Mouse (Mus musculus): ENCODE measurements around the gene Zfp683. TPM values are rescaled to one million over a fixed set of nuclear protein-coding genes. Genes with fewer than 3 reads are reported as not detected.

Gene Zfp683
- polyA plus RNA-seq, 1 experiment from 2014 or later: not detected

- ATAC-seq (ENCODE audit: low read depth): no peak
- no peaks in the 10 kb centered on the region for H3K27me3 ChIP-seq (ENCODE audit: control insufficient read depth, insufficient read depth, low read length)
- no peaks in the 10 kb centered on the region for H3K36me3 ChIP-seq (ENCODE audit: control insufficient read depth, insufficient read depth, low read length)
- no peak overlapping the region for H3K9ac ChIP-seq (replicated peaks; ENCODE audit: low read depth, low read length)
- 44% methylated on average over 9 of the region's 9 CpGs for WGBS
- H3K9me3 ChIP-seq (ENCODE audit: control insufficient read depth, low read length): no peaks in the 10 kb centered on the region
- no peak overlapping the region for H3K4me2 ChIP-seq (ENCODE audit: low read depth, low read length)
- no peaks in the 10 kb centered on the region for H3K4me1 ChIP-seq (ENCODE audit: control insufficient read depth, insufficient read depth, low read length)
- H3K27ac ChIP-seq (ENCODE audit: low read depth, low read length): no peak overlapping the region
- H3K4me3 ChIP-seq (ENCODE audit: low read depth, low read length): no peak overlapping the region
These were observed 12.1 kb upstream of the Zfp683 start for GRCm38 (mm10) chr4:134041317-134042123.

GRCm38 (mm10) chr4:134043041-134043440, 10.6 kb upstream of the Zfp683 start:
- no peaks in the 10 kb centered on the region for H3K4me1 ChIP-seq (ENCODE audit: control insufficient read depth, insufficient read depth, low read length)
- H3K36me3 ChIP-seq (ENCODE audit: control insufficient read depth, insufficient read depth, low read length): no peaks in the 10 kb centered on the region
- no peak overlapping the region for H3K9ac ChIP-seq (replicated peaks; ENCODE audit: low read depth, low read length)
- no peaks in the 10 kb centered on the region for H3K9me3 ChIP-seq (ENCODE audit: control insufficient read depth, low read length)
- WGBS: 64% methylated on average over 2 of the region's 2 CpGs
- H3K27me3 ChIP-seq (ENCODE audit: control insufficient read depth, insufficient read depth, low read length): no peaks in the 10 kb centered on the region
- H3K4me2 ChIP-seq (ENCODE audit: low read depth, low read length): no peak overlapping the region
- H3K27ac ChIP-seq (ENCODE audit: low read depth, low read length): no peak overlapping the region
- ATAC-seq (ENCODE audit: low read depth): no peak
- no peak overlapping the region for H3K4me3 ChIP-seq (ENCODE audit: low read depth, low read length)

- no peak for ATAC-seq (ENCODE audit: low read depth)
- no peaks in the 10 kb centered on the region for H3K4me1 ChIP-seq (ENCODE audit: control insufficient read depth, insufficient read depth, low read length)
- H3K9me3 ChIP-seq (ENCODE audit: control insufficient read depth, low read length): no peaks in the 10 kb centered on the region
- H3K36me3 ChIP-seq (ENCODE audit: control insufficient read depth, insufficient read depth, low read length): no peaks in the 10 kb centered on the region
- H3K4me2 ChIP-seq (ENCODE audit: low read depth, low read length): no peak overlapping the region
- H3K4me3 ChIP-seq (ENCODE audit: low read depth, low read length): no peak overlapping the region
- 88% methylated on average over 5 of the region's 5 CpGs for WGBS
- no peaks in the 10 kb centered on the region for H3K27me3 ChIP-seq (ENCODE audit: control insufficient read depth, insufficient read depth, low read length)
- no peak overlapping the region for H3K9ac ChIP-seq (replicated peaks; ENCODE audit: low read depth, low read length)
- H3K27ac ChIP-seq (ENCODE audit: low read depth, low read length): no peak overlapping the region
These were observed 6.0 kb upstream of the Zfp683 start for GRCm38 (mm10) chr4:134047648-134048047.

- H3K4me1 ChIP-seq (ENCODE audit: control insufficient read depth, insufficient read depth, low read length): no peaks in the 10 kb centered on the region
- H3K9me3 ChIP-seq (ENCODE audit: control insufficient read depth, low read length): no peaks in the 10 kb centered on the region
- no peak overlapping the region for H3K27ac ChIP-seq (ENCODE audit: low read depth, low read length)
- no peaks in the 10 kb centered on the region for H3K36me3 ChIP-seq (ENCODE audit: control insufficient read depth, insufficient read depth, low read length)
- H3K4me2 ChIP-seq (ENCODE audit: low read depth, low read length): no peak overlapping the region
- no peaks in the 10 kb centered on the region for H3K27me3 ChIP-seq (ENCODE audit: control insufficient read depth, insufficient read depth, low read length)
- no peak for ATAC-seq (ENCODE audit: low read depth)
- no peak overlapping the region for H3K4me3 ChIP-seq (ENCODE audit: low read depth, low read length)
- H3K9ac ChIP-seq (replicated peaks; ENCODE audit: low read depth, low read length): no peak overlapping the region
- WGBS: 87% methylated on average over 5 of the region's 5 CpGs
These were observed 1.7 kb upstream of the Zfp683 start for GRCm38 (mm10) chr4:134051912-134052311.

GRCm38 (mm10) chr4:134052560-134052959, 1.1 kb upstream of the Zfp683 start:
- H3K4me2 ChIP-seq (ENCODE audit: low read depth, low read length): no peak overlapping the region
- no peaks in the 10 kb centered on the region for H3K9me3 ChIP-seq (ENCODE audit: control insufficient read depth, low read length)
- no peak overlapping the region for H3K9ac ChIP-seq (replicated peaks; ENCODE audit: low read depth, low read length)
- no peaks in the 10 kb centered on the region for H3K36me3 ChIP-seq (ENCODE audit: control insufficient read depth, insufficient read depth, low read length)
- no peak overlapping the region for H3K4me3 ChIP-seq (ENCODE audit: low read depth, low read length)
- ATAC-seq (ENCODE audit: low read depth): no peak
- no peak overlapping the region for H3K27ac ChIP-seq (ENCODE audit: low read depth, low read length)
- H3K27me3 ChIP-seq (ENCODE audit: control insufficient read depth, insufficient read depth, low read length): no peaks in the 10 kb centered on the region
- 18% methylated on average over 8 of the region's 8 CpGs for WGBS
- H3K4me1 ChIP-seq (ENCODE audit: control insufficient read depth, insufficient read depth, low read length): no peaks in the 10 kb centered on the region

- no peak for ATAC-seq (ENCODE audit: low read depth)
- WGBS: 29% methylated on average over 14 of the region's 14 CpGs
- no peak overlapping the region for H3K4me3 ChIP-seq (ENCODE audit: low read depth, low read length)
- no peak overlapping the region for H3K27ac ChIP-seq (ENCODE audit: low read depth, low read length)
- H3K36me3 ChIP-seq (ENCODE audit: control insufficient read depth, insufficient read depth, low read length): no peaks in the 10 kb centered on the region
- no peaks in the 10 kb centered on the region for H3K4me1 ChIP-seq (ENCODE audit: control insufficient read depth, insufficient read depth, low read length)
- no peaks in the 10 kb centered on the region for H3K9me3 ChIP-seq (ENCODE audit: control insufficient read depth, low read length)
- H3K4me2 ChIP-seq (ENCODE audit: low read depth, low read length): no peak overlapping the region
- no peak overlapping the region for H3K9ac ChIP-seq (replicated peaks; ENCODE audit: low read depth, low read length)
- no peaks in the 10 kb centered on the region for H3K27me3 ChIP-seq (ENCODE audit: control insufficient read depth, insufficient read depth, low read length)
These were observed 4.6 kb downstream of the Zfp683 start for GRCm38 (mm10) chr4:134058166-134058715.

- no peak for ATAC-seq (ENCODE audit: low read depth)
- Histone ChIP-seq H3K27me3 (ENCODE audit: control insufficient read depth, insufficient read depth, low read length) (no peaks in the 10 kb centered on the region), H3K27ac (ENCODE audit: low read depth, low read length) (no peak overlapping the region), H3K4me1 (ENCODE audit: control insufficient read depth, insufficient read depth, low read length) (no peaks in the 10 kb centered on the region), H3K9ac (replicated peaks; ENCODE audit: low read depth, low read length) (no peak overlapping the region), H3K4me2 (ENCODE audit: low read depth, low read length) (no peak overlapping the region), H3K4me3 (ENCODE audit: low read depth, low read length) (no peak overlapping the region), H3K9me3 (ENCODE audit: control insufficient read depth, low read length) (no peaks in the 10 kb centered on the region), H3K36me3 (ENCODE audit: control insufficient read depth, insufficient read depth, low read length) (no peaks in the 10 kb centered on the region)
- 83% methylated on average over 6 of the region's 6 CpGs for WGBS
These were observed 5.3 kb downstream of the Zfp683 start for GRCm38 (mm10) chr4:134058908-134059307.

- WGBS: 52% methylated on average over 28 of the region's 28 CpGs
- Histone ChIP-seq H3K9me3 (ENCODE audit: control insufficient read depth, low read length) (no peaks in the 10 kb centered on the region), H3K4me3 (ENCODE audit: low read depth, low read length) (no peak within 1 kb of the TSS), H3K9ac (replicated peaks; ENCODE audit: low read depth, low read length) (no peak within 1 kb of the TSS), H3K4me2 (ENCODE audit: low read depth, low read length) (no peak within 1 kb of the TSS), H3K4me1 (ENCODE audit: control insufficient read depth, insufficient read depth, low read length) (no peaks in the 10 kb centered on the region), H3K27me3 (ENCODE audit: control insufficient read depth, insufficient read depth, low read length) (no peaks in the 10 kb centered on the region), H3K36me3 (ENCODE audit: control insufficient read depth, insufficient read depth, low read length) (no peaks in the 10 kb centered on the region), H3K27ac (ENCODE audit: low read depth, low read length) (no peak within 1 kb of the TSS)
- no peak for ATAC-seq (ENCODE audit: low read depth)
These were observed 6.7 kb downstream of the Zfp683 start, which contains the start of gene Crybg2 for GRCm38 (mm10) chr4:134060135-134060865. TSS of gene Crybg2 (plus strand) at chr4:134060815.

All from neural tube, embryonic 14.5 days (tissue).